Mouse (Mus musculus) stomach, postnatal 0 days (tissue): ENCODE data around the gene Pigg. TPM values are rescaled to one million over a fixed set of nuclear protein-coding genes. Genes with fewer than 3 reads are reported as not detected.

Experiments
- ATAC-seq: fragments of 200-750 bp; cut with Nextera tagmentation; 2 replicates; pipeline ENCODE4 v1.8.0; 2017; ENCODE audit not compliant: low FRiP score, low TSS enrichment
- DNase-seq: peaks from one replicate; pipeline ENCODE4 v3.0.0-alpha.2; 2016; ENCODE audit warnings: low spot score
- H3K27ac ChIP-seq: fragments of 300-500 bp; sonication (generic); replicated peaks from 2 replicates; pipeline ENCODE4 v1.5.1; 2014; ENCODE audit warnings: mild to moderate bottlenecking, control low read depth
- H3K27me3 ChIP-seq: fragments of 300-500 bp; sonication (generic); 2 replicates; pipeline ENCODE4 v1.6.1; 2014; ENCODE audit warnings: low read length; ENCODE audit not compliant: control insufficient read depth, insufficient read depth
- H3K36me3 ChIP-seq: fragments of 300-500 bp; sonication (generic); 2 replicates; pipeline ENCODE4 v1.6.1; 2014; ENCODE audit warnings: low read length, mixed read lengths; ENCODE audit not compliant: control insufficient read depth, insufficient read depth
- H3K4me1 ChIP-seq: fragments of 300-500 bp; sonication (generic); replicated peaks from 2 replicates; pipeline ENCODE4 v1.6.1; 2014; ENCODE audit warnings: antibody characterized with exemption; ENCODE audit not compliant: control insufficient read depth, insufficient read depth
- H3K4me2 ChIP-seq: fragments of 300-500 bp; sonication (generic); replicated peaks from 2 replicates; pipeline ENCODE4 v1.6.1; 2014; ENCODE audit warnings: low read depth, mild to moderate bottlenecking, control low read depth, moderate library complexity
- H3K4me3 ChIP-seq: fragments of 300-500 bp; sonication (generic); 2 replicates; pipeline ENCODE4 v1.5.1; 2014; ENCODE audit warnings: low read depth, low read length, control low read depth
- H3K9ac ChIP-seq: fragments of 300-500 bp; sonication (generic); 2 replicates; pipeline ENCODE4 v1.6.1; 2014; ENCODE audit warnings: mild to moderate bottlenecking, low read length, control low read depth, mixed read lengths
- H3K9me3 ChIP-seq: fragments of 300-500 bp; sonication (generic); 2 replicates; pipeline ENCODE4 v1.6.1; 2016; ENCODE audit warnings: low read length; ENCODE audit not compliant: control insufficient read depth
- CTCF ChIP-seq: IDR thresholded peaks from 2 replicates; pipeline ENCODE4 v1.5.1; 2016; ENCODE audit warnings: antibody characterized with exemption, low read depth, mild to moderate bottlenecking, moderate library complexity
- EP300 ChIP-seq: optimal IDR thresholded peaks from 2 replicates; pipeline ENCODE3; 2016; ENCODE audit warnings: antibody characterized with exemption
- WGBS: fragments of 180-500 bp; shearing (Covaris S2); extraction: QIAGEN DNeasy Blood & Tissue Kit; methylation state at CpG from one replicate; pipeline ENCODE4 v1.1.7; 2014; 5-methylcytosine and 5-hydroxymethylcytosine counted together
- polyA plus RNA-seq: library from polyadenylated mRNA; unstranded; fragments of >200 nt; fragmentation: Nextera tagmentation; extraction: Ambion mirVana; gene quantifications from 2 replicates; pipeline ENCODE4 v1.2.1, GENCODE M21; 2015

Pigg gene
- polyA plus RNA-seq, 1 experiment from 2014 or later: 4.2 TPM

GRCm38 (mm10) chr5:108385632-108386031, 73.2 kb downstream of the Pigg start:
- H3K27me3 ChIP-seq: no peaks in the 10 kb centered on the region
- no peaks in the 10 kb centered on the region for H3K36me3 ChIP-seq
- DNase-seq (no peak), ATAC-seq (no peak)
- no peak overlapping the region for H3K9ac ChIP-seq
- no peaks in the 10 kb centered on the region for H3K4me1 ChIP-seq
- H3K27ac ChIP-seq: no peak overlapping the region
- TF ChIP-seq CTCF: no peak
- TF ChIP-seq EP300: no peak
- H3K9me3 ChIP-seq: no peaks in the 10 kb centered on the region
- H3K4me3 ChIP-seq: no peak overlapping the region
- WGBS: 65% methylated on average over 2 of the region's 2 CpGs
- no peak overlapping the region for H3K4me2 ChIP-seq

- H3K4me2 ChIP-seq: no peak overlapping the region
- H3K4me1 ChIP-seq: no peaks in the 10 kb centered on the region
- no peaks in the 10 kb centered on the region for H3K36me3 ChIP-seq
- H3K9me3 ChIP-seq: no peaks in the 10 kb centered on the region
- no peaks in the 10 kb centered on the region for H3K27me3 ChIP-seq
- ATAC-seq (no peak), DNase-seq (no peak)
- H3K4me3 ChIP-seq: no peak overlapping the region
- WGBS: 62% methylated on average over 4 of the region's 4 CpGs
- TF ChIP-seq CTCF (no peak), EP300 (no peak)
- no peak overlapping the region for H3K9ac ChIP-seq
- H3K27ac ChIP-seq: no peak overlapping the region
These were observed 74.0 kb downstream of the Pigg start for GRCm38 (mm10) chr5:108386449-108386848.

GRCm38 (mm10) chr5:108388201-108388600, 75.8 kb downstream of the Pigg start, which contains the start of gene Pde6b:
Gene Pde6b, plus strand, starts transcription at chr5:108388391.
- DNase-seq (no peak), ATAC-seq (no peak)
- H3K27me3 ChIP-seq: no peaks in the 10 kb centered on the region
- H3K4me1 ChIP-seq: no peaks in the 10 kb centered on the region
- no peak within 1 kb of the TSS for H3K4me2 ChIP-seq
- H3K9me3 ChIP-seq: no peaks in the 10 kb centered on the region
- H3K36me3 ChIP-seq: no peaks in the 10 kb centered on the region
- no peak for TF ChIP-seq EP300
- no peak for TF ChIP-seq CTCF
- no peak within 1 kb of the TSS for H3K4me3 ChIP-seq
- WGBS: 65% methylated on average over 7 of the region's 7 CpGs
- no peak within 1 kb of the TSS for H3K9ac ChIP-seq
- H3K27ac ChIP-seq: no peak within 1 kb of the TSS

GRCm38 (mm10) chr5:108389744-108390143, 77.3 kb downstream of the Pigg start:
- Histone ChIP-seq H3K27me3 (no peaks in the 10 kb centered on the region), H3K27ac (no peak overlapping the region), H3K9me3 (no peaks in the 10 kb centered on the region), H3K4me3 (no peak overlapping the region), H3K9ac (no peak overlapping the region), H3K4me1 (no peaks in the 10 kb centered on the region), H3K4me2 (no peak overlapping the region), H3K36me3 (no peaks in the 10 kb centered on the region)
- TF ChIP-seq CTCF: no peak
- TF ChIP-seq EP300: no peak
- WGBS: 62% methylated on average over 3 of the region's 3 CpGs
- DNase-seq (no peak), ATAC-seq (no peak)

Other genes starting within 250 kb of the Pigg start
- 27.8 and 30.7 TPM in 2 replicates for gene Mtf2, start 246.9 kb upstream of the Pigg start, polyA plus RNA-seq
- gene Tmed5, start 180.0 kb upstream of the Pigg start, polyA plus RNA-seq: 51.6 and 58.5 TPM in 2 replicates
- 2.5 and 2.7 TPM in 2 replicates for gene Ccdc18, start 179.7 kb upstream of the Pigg start, polyA plus RNA-seq
- gene Dr1, start 43.7 kb upstream of the Pigg start, polyA plus RNA-seq: 27.6 and 27.9 TPM in 2 replicates
- gene Gm42517, start 55.3 kb downstream of the Pigg start, polyA plus RNA-seq: 0.08 and 0.13 TPM in 2 replicates
- 0.07 and 0.12 TPM in 2 replicates for gene Pde6b, start 75.8 kb downstream of the Pigg start, polyA plus RNA-seq
- 507 and 641 TPM in 2 replicates for gene Atp5k, start 121.8 kb downstream of the Pigg start, polyA plus RNA-seq
- gene Mfsd7a, start 136.3 kb downstream of the Pigg start, polyA plus RNA-seq: 1.1 and 1.2 TPM in 2 replicates
- gene Pcgf3, start 148.6 kb downstream of the Pigg start, polyA plus RNA-seq: 10.0 and 11.3 TPM in 2 replicates
- gene Cplx1, start 237.4 kb downstream of the Pigg start, polyA plus RNA-seq: 1.8 and 2.2 TPM in 2 replicates